Mouse (Mus musculus) neural tube, embryonic 10.5 days (tissue): ENCODE measurements around the gene Tmcc1.
"Not testable (repeated sequence)": the region's sequence is repeated elsewhere in the genome, so short reads cannot be mapped to it uniquely, and the experiment has no call there.

ENCODE experiments used
- DNase-seq: peaks from one replicate; pipeline ENCODE4 v3.0.0-alpha.2; 2017; ENCODE audit warnings: low spot score; ENCODE audit errors: extremely low spot score

Gene Tmcc1

GRCm38 (mm10) chr6:116193394-116194393, at the start of gene Tmcc1:
TSS of gene Tmcc1 (minus strand) at chr6:116193486.
- DNase-seq, result peak; percentile 98

DNA sequence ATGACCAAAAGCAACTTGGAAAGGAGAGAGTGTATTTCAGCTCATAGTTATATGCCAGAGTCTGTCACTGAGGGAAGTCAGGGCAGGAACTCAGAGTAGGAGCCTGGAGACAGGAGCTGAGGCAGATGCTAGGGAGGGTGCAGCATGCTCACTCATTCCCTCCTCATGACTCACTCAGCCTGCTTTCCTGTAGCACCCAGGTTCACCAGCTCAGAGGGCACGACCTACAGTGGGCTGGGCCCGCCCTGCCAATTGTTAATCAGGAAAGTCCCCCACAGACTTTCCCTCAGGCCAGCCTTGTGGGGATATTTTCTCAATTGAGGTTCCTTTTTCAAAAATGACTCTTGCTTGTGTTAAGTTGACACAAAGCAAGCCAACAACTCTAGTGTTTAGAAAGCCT, 47.1 kb upstream of the Tmcc1 start:
- DNase-seq, result no peak

GRCm38 (mm10) chr6:116238083-116238482, 44.8 kb upstream of the Tmcc1 start:
- no peak for DNase-seq

DNA sequence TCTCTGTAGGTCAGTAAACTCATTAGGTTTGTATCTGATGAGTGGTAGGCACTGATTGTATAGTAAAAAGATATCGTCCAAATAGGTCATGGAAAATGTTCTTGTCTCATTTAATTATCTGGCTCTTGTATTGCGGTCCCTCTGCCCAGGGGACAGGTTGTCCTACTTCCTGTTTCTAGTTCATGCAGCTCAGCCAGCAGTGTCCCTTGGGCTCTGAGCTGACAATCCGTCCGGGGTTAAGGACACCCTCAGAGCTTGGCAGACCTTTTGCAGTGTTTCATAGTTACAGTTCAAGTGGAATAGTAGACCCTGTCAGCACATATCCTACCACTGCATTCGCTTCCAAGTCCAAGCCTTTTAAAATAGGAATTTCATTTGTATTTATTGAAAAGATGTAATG, 42.0 kb upstream of the Tmcc1 start:
- no peak for DNase-seq

DNA sequence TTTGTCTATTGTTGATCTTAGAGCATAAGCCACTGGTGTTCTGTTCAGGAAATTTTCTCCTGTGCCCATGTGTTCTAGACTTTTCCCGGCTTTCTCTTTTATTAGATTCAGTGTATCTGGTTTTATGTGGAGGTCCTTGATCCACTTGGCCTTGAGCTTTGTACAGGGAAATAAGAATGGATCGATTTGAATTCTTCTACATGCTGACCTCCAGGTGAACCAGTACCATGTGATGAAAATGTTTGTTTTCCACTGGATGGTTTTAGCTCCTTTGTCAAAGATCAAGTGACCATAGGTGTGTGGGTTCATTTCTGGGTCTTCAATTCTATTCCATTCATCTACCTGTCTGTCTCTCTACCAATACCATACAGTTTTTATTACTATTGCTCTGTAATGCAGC, 41.5 kb upstream of the Tmcc1 start:
- DNase-seq, result not testable (repeated sequence)

DNA sequence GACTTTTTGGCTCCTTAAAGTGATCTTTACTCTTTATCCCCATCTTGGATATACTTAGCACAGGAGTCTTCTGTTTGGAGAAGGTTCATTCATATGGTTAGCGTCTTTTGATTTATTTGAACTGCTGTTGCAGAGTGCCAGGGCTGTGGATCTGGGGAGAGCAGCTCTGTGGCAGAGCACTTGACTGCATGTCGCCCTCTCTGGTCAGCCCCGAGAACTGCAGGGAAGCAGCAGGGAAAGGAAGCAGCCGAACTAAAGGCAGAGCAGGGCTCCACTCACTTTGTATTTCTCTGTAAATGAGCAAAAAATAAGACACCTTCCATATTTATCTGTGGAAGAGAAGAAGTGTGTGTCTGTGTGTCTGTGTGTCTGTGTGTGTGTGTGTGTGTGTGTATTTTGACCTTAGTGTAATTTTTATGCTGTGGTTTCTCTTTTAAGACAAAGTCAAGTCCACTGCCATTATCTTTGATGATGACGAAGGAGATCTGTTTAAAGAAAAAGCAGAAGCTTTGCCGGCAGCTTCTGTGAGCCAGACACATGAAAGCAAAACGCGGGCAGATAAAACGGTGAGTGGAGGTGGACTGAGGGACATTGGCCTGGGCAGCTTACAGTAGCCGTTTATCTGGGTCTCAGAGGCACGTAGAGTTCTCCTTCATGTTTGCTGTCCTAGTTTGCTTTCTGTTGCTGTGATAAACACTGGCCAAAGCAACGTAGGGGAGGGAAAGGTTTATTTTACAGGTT, 35.7 kb upstream of the Tmcc1 start:
- DNase-seq, result peak; percentile 58

DNA sequence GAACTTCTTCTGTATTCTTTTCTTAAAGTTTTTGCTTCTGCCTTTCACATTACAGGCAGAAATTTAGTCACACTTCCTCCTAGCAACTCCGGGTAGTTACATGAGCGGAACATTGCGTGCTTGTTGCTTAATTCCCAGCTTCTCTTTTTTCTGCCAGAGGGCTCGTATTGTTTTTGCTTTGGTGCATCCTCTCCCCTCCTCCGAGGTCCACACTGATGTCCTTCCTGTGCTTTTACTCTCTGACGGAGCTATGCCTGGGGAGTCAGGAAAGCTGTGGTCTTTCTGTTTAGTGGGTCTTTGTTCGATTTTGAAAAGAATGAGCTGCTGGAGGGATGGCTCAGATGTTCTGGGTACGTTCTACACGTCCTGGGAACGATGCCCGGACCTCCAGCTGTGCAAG, 34.5 kb upstream of the Tmcc1 start:
- no peak for DNase-seq

DNA sequence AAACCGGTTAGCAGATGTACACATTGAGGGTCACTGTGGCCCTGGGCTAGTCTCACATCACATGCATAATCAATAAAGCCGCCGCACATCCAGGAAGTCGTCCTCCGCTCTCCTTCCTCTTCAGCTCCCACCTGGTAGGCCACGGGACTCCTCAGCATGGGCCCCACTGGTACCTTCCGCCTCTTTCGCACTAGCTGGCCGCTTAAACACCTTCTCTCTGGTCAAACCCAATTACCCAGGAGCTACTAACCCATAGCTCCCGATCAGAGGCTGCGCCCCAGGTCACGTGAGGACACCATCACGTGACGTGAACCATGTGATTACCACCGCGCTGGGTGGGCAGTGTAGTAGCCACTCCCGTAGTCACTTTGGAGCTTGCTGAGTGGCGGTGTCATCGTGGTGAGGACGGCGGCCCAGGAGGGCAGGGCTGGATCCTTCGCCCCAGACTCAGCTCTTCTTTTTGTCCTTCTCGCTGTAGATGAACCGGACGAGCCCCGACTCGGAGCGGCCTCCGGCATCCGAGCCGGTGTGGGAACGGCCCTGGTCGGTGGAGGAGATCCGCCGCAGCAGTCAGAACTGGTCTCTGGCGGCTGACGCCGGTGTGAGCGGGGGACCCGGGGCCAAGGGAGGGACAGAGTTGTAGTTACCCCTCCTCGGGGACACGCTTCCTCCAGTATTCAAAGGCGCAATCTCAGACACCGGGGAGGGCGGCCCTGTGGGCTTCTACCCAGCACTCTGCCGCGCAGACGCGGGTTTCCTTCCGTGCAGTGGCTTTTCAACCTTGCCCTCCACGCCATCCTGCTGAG, 14.6 kb upstream of the Tmcc1 start, which contains the start of gene Washc2:
Gene Washc2 (plus strand): TSS at position 310 of the 806 bp plus-strand sequence.
- DNase-seq, result peak; percentile 99

GRCm38 (mm10) chr6:116199682-116200081, 6.4 kb upstream of the Tmcc1 start:
- no peak for DNase-seq

GRCm38 (mm10) chr6:116198173-116198572, 4.9 kb upstream of the Tmcc1 start:
- DNase-seq, result no peak

- no peak for DNase-seq
Observed at GRCm38 (mm10) chr6:116195811-116196210, 2.5 kb upstream of the Tmcc1 start.

DNA sequence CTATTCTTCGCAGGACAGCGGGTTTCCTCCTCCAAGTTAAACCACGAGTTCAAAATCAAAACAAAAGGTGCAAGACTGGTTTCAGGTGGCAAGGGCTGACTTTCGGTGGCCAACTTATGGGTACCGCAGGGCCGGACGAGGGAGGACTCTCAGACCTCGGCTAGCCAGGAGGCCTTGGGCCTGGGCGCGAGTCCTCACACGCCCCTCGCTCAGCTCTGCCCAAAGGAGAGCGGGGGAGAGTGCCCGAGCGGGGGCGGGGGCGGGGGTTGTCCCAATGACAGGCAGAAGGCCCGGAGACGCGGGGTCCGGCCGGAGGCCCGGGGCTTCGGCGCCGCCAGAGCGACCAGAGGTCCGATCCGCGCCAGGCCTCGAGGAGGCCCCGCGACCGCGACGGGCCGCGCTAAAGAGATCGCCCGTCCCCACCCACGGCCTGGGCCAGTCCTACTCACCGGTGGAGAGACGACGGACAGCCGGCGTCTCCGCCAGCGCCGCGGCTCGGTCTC, 426 bp downstream of the Tmcc1 start:
- peak; percentile 79 for DNase-seq

- DNase-seq, result no peak
Observed at GRCm38 (mm10) chr6:116189417-116189816, 3.9 kb downstream of the Tmcc1 start.

DNA sequence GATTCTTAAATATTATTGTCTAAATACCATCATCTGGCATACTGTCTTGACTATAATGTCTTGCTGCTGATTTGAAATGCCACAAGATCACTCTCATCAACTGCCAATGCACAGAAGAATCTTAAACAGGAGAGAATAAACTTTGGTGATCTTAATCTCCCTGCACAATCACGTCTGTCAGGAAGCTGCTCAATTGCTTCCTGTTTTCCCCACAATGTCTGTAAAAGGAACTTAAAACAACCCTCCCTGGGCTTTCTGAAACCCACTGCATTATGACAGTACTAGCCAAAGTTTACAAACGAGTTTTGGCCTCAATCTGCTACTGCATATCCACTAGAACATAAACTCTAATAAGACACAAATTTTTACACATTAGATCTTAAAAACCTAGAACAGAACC, 6.8 kb downstream of the Tmcc1 start:
- no peak for DNase-seq

GRCm38 (mm10) chr6:116183509-116183908, 9.8 kb downstream of the Tmcc1 start:
- DNase-seq, result no peak

GRCm38 (mm10) chr6:116180731-116181130, 12.6 kb downstream of the Tmcc1 start:
- no peak for DNase-seq

- DNase-seq, result no peak
Observed at GRCm38 (mm10) chr6:116178376-116178775, 14.9 kb downstream of the Tmcc1 start.

DNA sequence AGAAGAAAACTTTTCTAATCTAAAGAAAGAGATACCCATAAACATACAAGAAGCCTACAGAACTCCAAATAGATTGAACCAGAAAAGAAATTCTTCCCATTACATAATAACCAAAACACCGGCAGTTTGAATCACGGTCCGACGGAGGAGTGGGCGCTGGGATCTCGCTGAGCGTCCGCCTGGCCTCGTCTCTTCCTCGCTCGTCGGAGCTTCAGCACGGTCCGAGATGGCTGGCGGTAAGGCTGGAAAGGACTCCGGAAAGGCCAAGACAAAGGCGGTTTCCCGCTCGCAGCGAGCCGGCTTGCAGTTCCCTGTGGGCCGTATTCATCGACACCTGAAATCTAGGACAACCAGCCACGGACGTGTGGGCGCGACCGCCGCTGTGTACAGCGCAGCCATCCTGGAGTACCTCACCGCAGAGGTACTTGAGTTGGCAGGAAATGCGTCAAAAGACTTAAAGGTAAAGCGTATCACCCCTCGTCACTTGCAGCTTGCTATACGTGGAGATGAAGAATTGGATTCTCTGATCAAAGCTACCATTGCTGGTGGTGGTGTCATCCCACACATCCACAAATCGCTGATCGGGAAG, 19.7 kb downstream of the Tmcc1 start:
- not testable (repeated sequence) for DNase-seq

- DNase-seq, result no peak
Observed at GRCm38 (mm10) chr6:116166383-116166782, 26.9 kb downstream of the Tmcc1 start.

DNA sequence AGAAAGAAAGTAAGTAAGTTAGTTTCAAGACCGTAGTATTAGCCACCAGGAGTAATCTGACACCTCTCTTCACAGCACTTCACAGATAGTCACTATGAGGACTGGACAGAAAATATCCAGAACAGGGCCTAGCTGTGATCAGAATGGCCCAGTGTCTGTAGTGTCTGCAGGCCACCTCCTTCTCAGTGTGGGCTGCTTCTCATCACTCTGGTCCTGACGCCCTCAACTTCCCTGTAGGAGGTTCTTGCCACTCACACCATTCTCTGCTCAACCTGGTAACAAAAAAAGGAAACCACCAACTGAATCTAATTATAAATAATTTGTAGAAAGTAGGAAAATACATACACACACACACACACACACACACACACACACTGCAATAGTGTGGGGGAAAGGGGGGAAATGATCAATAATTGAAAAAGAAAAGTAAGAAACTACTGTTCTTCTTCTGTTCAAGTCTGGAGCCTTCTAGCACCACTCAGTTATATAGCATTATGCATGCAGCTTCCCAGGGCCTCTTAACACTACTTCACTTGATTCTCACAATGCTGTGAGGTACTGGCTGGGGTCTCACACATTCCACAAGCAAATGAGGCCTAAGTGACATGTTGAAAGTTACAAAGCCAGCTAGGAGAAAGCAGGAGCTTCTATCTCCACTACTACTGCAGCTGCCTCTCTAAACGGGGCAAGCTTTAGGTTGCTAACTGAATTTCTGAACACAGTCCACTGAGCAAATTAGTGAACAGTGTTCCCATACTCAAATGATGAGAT, 38.2 kb downstream of the Tmcc1 start:
- no peak for DNase-seq
